Mouse (Mus musculus) ES-E14 (cell line): ENCODE measurements around the gene Cblb. TPM values are rescaled to one million over a fixed set of nuclear protein-coding genes. Genes with fewer than 3 reads are reported as not detected.

Source experiments
- DNase-seq: peaks from one replicate; pipeline ENCODE4 v3.0.0-alpha.2; 2013; ENCODE audit warnings: low read depth, low spot score
- H3K27ac ChIP-seq: 2 replicates; pipeline ENCODE4 v1.5.1; 2012; ENCODE audit warnings: low read depth, mild to moderate bottlenecking, low read length, moderate library complexity, mixed read lengths; ENCODE audit not compliant: poor library complexity, insufficient read depth, severe bottlenecking
- H3K36me3 ChIP-seq: 2 replicates; pipeline ENCODE4 v1.6.1; 2012; ENCODE audit warnings: mild to moderate bottlenecking, low read length, moderate library complexity, mixed read lengths; ENCODE audit not compliant: control insufficient read depth, poor library complexity, insufficient read depth, severe bottlenecking
- H3K4me1 ChIP-seq, 2 experiments: fragments of 150-350 bp in 1 of 2; sonication (generic) in 1 of 2; 2 replicates each; pipeline ENCODE4 v1.6.1; 2012; ENCODE audit warnings: low read length in 2 of 2, mild to moderate bottlenecking in 1 of 2, mixed read lengths in 1 of 2; ENCODE audit not compliant: control insufficient read depth in 2 of 2, insufficient read depth in 2 of 2, poor library complexity in 1 of 2
- H3K4me3 ChIP-seq, 2 experiments: fragments of 150-350 bp in 1 of 2; sonication (generic) in 1 of 2; 2 replicates each; pipeline ENCODE4 v1.5.1; 2012; ENCODE audit warnings: low read length in 2 of 2, low read depth in 1 of 2, mild to moderate bottlenecking in 1 of 2, mixed read lengths in 1 of 2; ENCODE audit not compliant: insufficient read depth in 1 of 2, poor library complexity in 1 of 2, severe bottlenecking in 1 of 2
- H3K9ac ChIP-seq: 2 replicates; pipeline ENCODE4 v1.6.1; 2012; ENCODE audit warnings: low read depth, mild to moderate bottlenecking, low read length, mixed read lengths; ENCODE audit not compliant: poor library complexity, insufficient read depth, severe bottlenecking
- H3K9me3 ChIP-seq: fragments of 150-350 bp; sonication (generic); 2 replicates; pipeline ENCODE4 v1.6.1; 2012; ENCODE audit warnings: low read depth, mild to moderate bottlenecking, low read length; ENCODE audit not compliant: control insufficient read depth, insufficient read depth
- CHD2 ChIP-seq: IDR thresholded peaks from 2 replicates; pipeline ENCODE4 v1.6.1; 2014; ENCODE audit warnings: mild to moderate bottlenecking, low read depth, low read length, inconsistent platforms
- HCFC1 ChIP-seq: IDR thresholded peaks from 2 replicates; pipeline ENCODE4 v1.6.1; 2012; ENCODE audit warnings: low read length, inconsistent platforms, borderline replicate concordance; ENCODE audit not compliant: insufficient read depth
- MAFK ChIP-seq: IDR thresholded peaks from 2 replicates; pipeline ENCODE4 v1.6.1; 2014; ENCODE audit warnings: mild to moderate bottlenecking, low read depth, low read length, inconsistent platforms; ENCODE audit not compliant: insufficient read depth
- ZC3H11A ChIP-seq: IDR thresholded peaks from 2 replicates; pipeline ENCODE4 v1.6.1; 2012; ENCODE audit warnings: low read depth, mild to moderate bottlenecking, inconsistent platforms, low read length, borderline replicate concordance
- ZNF384 ChIP-seq: IDR thresholded peaks from 2 replicates; pipeline ENCODE4 v1.6.1; 2012; ENCODE audit warnings: low read depth, low read length, inconsistent platforms
- in situ Hi-C, 2 experiments: fragments of 600-800 bp; cut with MboI; formaldehyde crosslinking; loops; one replicate each; pipeline ENCODE4 v1.15.1; 2025; ENCODE audit warnings: low sequenced_read_pairs in 2 of 2, inconsistent platforms in 1 of 2; ENCODE audit not compliant: unreplicated experiment in 2 of 2
- total RNA-seq: library from RNA; depleted of rRNA; stranded (reverse); fragments of 300-350 nt; gene quantifications from 2 replicates; pipeline ENCODE4 v1.2.3, GENCODE M21; 2012

Gene Cblb
- total RNA-seq, 1 experiment, result 5.1 TPM

- no peaks in the 10 kb centered on the region for H3K9me3 ChIP-seq
- H3K36me3 ChIP-seq, result no peaks in the 10 kb centered on the region
- no peaks in the 10 kb centered on the region for H3K4me1 ChIP-seq
- no peak overlapping the region for H3K4me3 ChIP-seq
- no peak for DNase-seq
- H3K9ac ChIP-seq, result no peak overlapping the region
- H3K27ac ChIP-seq, result no peak overlapping the region
- no peak for TF ChIP-seq HCFC1
- TF ChIP-seq MAFK, result no peak
- TF ChIP-seq ZNF384, result no peak
- no peak for TF ChIP-seq ZC3H11A
- no peak for TF ChIP-seq CHD2
- in situ Hi-C loops, result no loop called here
Measured at GRCm38 (mm10) chr16:52070128-52070527, 39.1 kb downstream of the Cblb start.

GRCm38 (mm10) chr16:52071290-52071689, 40.3 kb downstream of the Cblb start:
- Histone ChIP-seq H3K4me3 (no peak overlapping the region), H3K9ac (no peak overlapping the region), H3K27ac (no peak overlapping the region), H3K4me1 (no peaks in the 10 kb centered on the region), H3K9me3 (no peaks in the 10 kb centered on the region), H3K36me3 (no peaks in the 10 kb centered on the region)
- in situ Hi-C loops, result no loop called here
- DNase-seq, result no peak
- TF ChIP-seq ZC3H11A (no peak), MAFK (no peak), HCFC1 (no peak), ZNF384 (no peak), CHD2 (no peak)

- no peaks in the 10 kb centered on the region for H3K4me1 ChIP-seq
- no peak overlapping the region for H3K4me3 ChIP-seq
- no peak overlapping the region for H3K9ac ChIP-seq
- in situ Hi-C loops, result no loop called here
- H3K36me3 ChIP-seq, result no peaks in the 10 kb centered on the region
- DNase-seq, result no peak
- H3K9me3 ChIP-seq, result no peaks in the 10 kb centered on the region
- TF ChIP-seq ZC3H11A (no peak), CHD2 (no peak), MAFK (no peak), ZNF384 (no peak), HCFC1 (no peak)
- no peak overlapping the region for H3K27ac ChIP-seq
Measured at GRCm38 (mm10) chr16:52071766-52072209, 40.8 kb downstream of the Cblb start.

DNA sequence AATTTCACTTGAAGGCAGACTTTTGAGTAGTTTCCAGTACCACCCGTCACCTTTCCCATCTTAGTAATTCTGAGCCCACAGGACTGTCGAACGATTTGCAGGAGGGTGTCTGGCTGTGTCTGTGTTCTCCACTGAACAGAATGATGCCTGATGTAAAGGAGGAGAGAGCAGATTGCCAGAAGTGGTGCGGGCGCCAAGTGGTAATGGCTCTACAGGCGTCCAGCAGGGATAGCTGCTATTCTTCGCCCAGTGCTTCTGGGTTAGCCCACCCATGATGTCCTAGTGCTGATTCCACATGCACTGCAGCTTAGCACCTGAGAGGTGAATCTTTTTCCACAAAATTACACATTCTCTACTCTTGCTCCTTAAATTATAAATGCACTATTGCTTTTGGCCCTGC, 45.6 kb downstream of the Cblb start:
- Histone ChIP-seq H3K9ac (no peak overlapping the region), H3K9me3 (no peaks in the 10 kb centered on the region), H3K27ac (no peak overlapping the region), H3K4me3 (no peak overlapping the region), H3K36me3 (no peaks in the 10 kb centered on the region; the same call in 1 of the 2 replicates), H3K4me1 (no peaks in the 10 kb centered on the region)
- TF ChIP-seq MAFK (no peak), CHD2 (no peak), HCFC1 (no peak), ZC3H11A (no peak), ZNF384 (no peak)
- in situ Hi-C loops, result no loop called here
- no peak for DNase-seq

- Histone ChIP-seq H3K27ac (no peak overlapping the region), H3K9me3 (no peaks in the 10 kb centered on the region), H3K4me3 (no peak overlapping the region), H3K9ac (no peak overlapping the region), H3K4me1 (no peaks in the 10 kb centered on the region), H3K36me3 (no peaks in the 10 kb centered on the region; the same call in 1 of the 2 replicates)
- in situ Hi-C loops, result no loop called here
- TF ChIP-seq MAFK, result no peak
- no peak for DNase-seq
Measured at GRCm38 (mm10) chr16:52077901-52078300, 46.9 kb downstream of the Cblb start.
